Mouse (Mus musculus) small intestine, adult 2 months (tissue): ENCODE measurements around the gene Ubac2.

Source experiments
- CTCF ChIP-seq: fragments of 200-500 bp; IDR thresholded peaks from 2 replicates; pipeline ENCODE4 v1.5.1; 2012; ENCODE audit warnings: low read depth, mild to moderate bottlenecking, control low read depth, inconsistent platforms, low read length, moderate library complexity, mixed read lengths; ENCODE audit not compliant: insufficient replicate concordance, insufficient read length; ENCODE audit errors: extremely low read depth
- POLR2A ChIP-seq: fragments of 200-500 bp; IDR thresholded peaks from 2 replicates; pipeline ENCODE4 v1.6.1; 2012; ENCODE audit warnings: low read depth, mild to moderate bottlenecking, control low read depth, inconsistent platforms, low read length, moderate library complexity

GRCm38 (mm10) chr14:121838161-121838560 lies 40.3 kb upstream of the Ubac2 start:
- TF ChIP-seq POLR2A = no peak
- no peak for TF ChIP-seq CTCF
